Mouse (Mus musculus) CH12.LX (cell line): ENCODE results near the gene Wdr3. TPM values are rescaled to one million over a fixed set of nuclear protein-coding genes. Genes with fewer than 3 reads are reported as not detected.

Source experiments
- DNase-seq: peaks from one replicate; pipeline ENCODE4 v3.0.0-alpha.2; 2013; ENCODE audit errors: extremely low read depth
- H3K27ac ChIP-seq: 2 replicates; pipeline ENCODE4 v1.5.1; 2012; ENCODE audit warnings: low read depth, mild to moderate bottlenecking, control low read depth, moderate library complexity; ENCODE audit not compliant: insufficient read depth
- H3K27me3 ChIP-seq: replicated peaks from 2 replicates; pipeline ENCODE3; 2012; ENCODE audit warnings: inconsistent platforms
- H3K36me3 ChIP-seq, 2 experiments: replicated peaks in 1 of 2; 2 replicates each; pipeline versions ENCODE3 to v1.6.1; 2012; ENCODE audit warnings: inconsistent platforms in 1 of 2, low read length in 1 of 2, mild to moderate bottlenecking in 1 of 2, mixed read lengths in 1 of 2, moderate library complexity in 1 of 2; ENCODE audit not compliant: control insufficient read depth in 1 of 2, insufficient read depth in 1 of 2
- H3K4me1 ChIP-seq, 2 experiments: 2 replicates each; pipeline ENCODE4 v1.6.1; 2012; ENCODE audit warnings: inconsistent platforms in 1 of 2, moderate library complexity in 1 of 2; ENCODE audit not compliant: insufficient read depth in 2 of 2, control insufficient read depth in 1 of 2
- H3K4me2 ChIP-seq: 2 replicates; pipeline ENCODE4 v1.6.1; 2012; ENCODE audit warnings: low read depth, mild to moderate bottlenecking, control low read depth; ENCODE audit not compliant: poor library complexity, insufficient read depth, severe bottlenecking
- H3K4me3 ChIP-seq, 3 experiments: fragments of 150-350 bp in 1 of 3; sonication (generic) in 1 of 3; replicated peaks in 1 of 3; 2 replicates each; pipeline versions ENCODE3 to v1.5.1; 2011 to 2012; ENCODE audit warnings: low read depth in 2 of 3, low read length in 2 of 3, mild to moderate bottlenecking in 2 of 3, moderate library complexity in 2 of 3, control low read depth in 1 of 3, improper control_type of control experiment in 1 of 3, inconsistent platforms in 1 of 3, mixed read lengths in 1 of 3; ENCODE audit not compliant: poor library complexity in 1 of 3
- H3K79me2 ChIP-seq: replicated peaks from 2 replicates; pipeline ENCODE4 v1.6.1; 2012; ENCODE audit warnings: mild to moderate bottlenecking, moderate library complexity; ENCODE audit not compliant: control insufficient read depth, poor library complexity, insufficient read depth, severe bottlenecking; ENCODE audit errors: extremely low read depth
- H3K9ac ChIP-seq: 2 replicates; pipeline ENCODE4 v1.6.1; 2012; ENCODE audit warnings: low read depth, mild to moderate bottlenecking, control low read depth, moderate library complexity; ENCODE audit not compliant: insufficient read depth
- H3K9me3 ChIP-seq: replicated peaks from 2 replicates; pipeline ENCODE3; 2012; ENCODE audit warnings: low read length, inconsistent platforms, mixed read lengths
- BHLHE40 ChIP-seq: IDR thresholded peaks from 2 replicates; pipeline ENCODE4 v1.6.1; 2011; ENCODE audit warnings: mild to moderate bottlenecking, low read depth, low read length, improper control_type of control experiment
- E2F4 ChIP-seq: IDR thresholded peaks from 2 replicates; pipeline ENCODE4 v1.6.1; 2011; ENCODE audit warnings: low read depth, low read length, improper control_type of control experiment; ENCODE audit not compliant: insufficient replicate concordance
- EP300 ChIP-seq: IDR thresholded peaks from 2 replicates; pipeline ENCODE4 v1.6.1; 2011; ENCODE audit warnings: low read length, improper control_type of control experiment
- GABPA ChIP-seq: IDR thresholded peaks from 2 replicates; pipeline ENCODE4 v1.6.1; 2012; ENCODE audit warnings: low read depth, low read length, improper control_type of control experiment, inconsistent platforms; ENCODE audit not compliant: insufficient replicate concordance
- HCFC1 ChIP-seq: IDR thresholded peaks from 2 replicates; pipeline ENCODE4 v1.6.1; 2012; ENCODE audit warnings: low read depth, mild to moderate bottlenecking, inconsistent platforms, low read length, improper control_type of control experiment
- IRF4 ChIP-seq: IDR thresholded peaks from 2 replicates; pipeline ENCODE4 v1.6.1; 2014; ENCODE audit warnings: low read depth, mild to moderate bottlenecking, inconsistent platforms, low read length, improper control_type of control experiment
- JUN ChIP-seq: IDR thresholded peaks from 2 replicates; pipeline ENCODE4 v1.6.1; 2011; ENCODE audit warnings: low read depth, mild to moderate bottlenecking, low read length, improper control_type of control experiment, moderate library complexity; ENCODE audit not compliant: insufficient read depth
- MAX ChIP-seq: IDR thresholded peaks from 2 replicates; pipeline ENCODE4 v1.6.1; 2011; ENCODE audit warnings: low read length, improper control_type of control experiment
- MEF2A ChIP-seq: IDR thresholded peaks from 2 replicates; pipeline ENCODE4 v1.6.1; 2014; ENCODE audit warnings: low read depth, mild to moderate bottlenecking, inconsistent platforms, low read length, improper control_type of control experiment, borderline replicate concordance
- MYC ChIP-seq: IDR thresholded peaks from 2 replicates; pipeline ENCODE4 v1.6.1; 2011; ENCODE audit warnings: low read depth, mild to moderate bottlenecking, improper control_type of control experiment, low read length
- NRF1 ChIP-seq: IDR thresholded peaks from 2 replicates; pipeline ENCODE4 v1.6.1; 2014; ENCODE audit warnings: low read depth, mild to moderate bottlenecking, inconsistent platforms, low read length, improper control_type of control experiment, moderate library complexity
- POLR2AphosphoS2 ChIP-seq: IDR thresholded peaks from 2 replicates; pipeline ENCODE4 v1.6.1; 2011; ENCODE audit warnings: low read depth, low read length, improper control_type of control experiment
- SIN3A ChIP-seq: IDR thresholded peaks from 2 replicates; pipeline ENCODE4 v1.6.1; 2012; ENCODE audit warnings: low read length, improper control_type of control experiment, inconsistent platforms
- TBP ChIP-seq: conservative IDR thresholded peaks from 2 replicates; pipeline ENCODE4 v1.6.1; 2011; ENCODE audit warnings: low read depth, low read length, improper control_type of control experiment
- TCF12 ChIP-seq: IDR thresholded peaks from 2 replicates; pipeline ENCODE4 v1.6.1; 2014; ENCODE audit warnings: low read depth, mild to moderate bottlenecking, inconsistent platforms, low read length, improper control_type of control experiment
- UBTF ChIP-seq: IDR thresholded peaks from 2 replicates; pipeline ENCODE4 v1.6.1; 2012; ENCODE audit warnings: low read depth, mild to moderate bottlenecking, inconsistent platforms, low read length, improper control_type of control experiment, moderate library complexity
- USF1 ChIP-seq: IDR thresholded peaks from 2 replicates; pipeline ENCODE4 v1.6.1; 2014; ENCODE audit warnings: low read depth, mild to moderate bottlenecking, inconsistent platforms, low read length, improper control_type of control experiment
- USF2 ChIP-seq: conservative IDR thresholded peaks from 2 replicates; pipeline ENCODE4 v1.6.1; 2011; ENCODE audit warnings: low read depth, low read length, improper control_type of control experiment
- ZC3H11A ChIP-seq: IDR thresholded peaks from 2 replicates; pipeline ENCODE4 v1.6.1; 2012; ENCODE audit warnings: low read depth, mild to moderate bottlenecking, inconsistent platforms, low read length, improper control_type of control experiment
- ZMIZ1 ChIP-seq: IDR thresholded peaks from 2 replicates; pipeline ENCODE4 v1.6.1; 2012; ENCODE audit warnings: low read depth, mild to moderate bottlenecking, inconsistent platforms, low read length, improper control_type of control experiment
- dilution Hi-C: fragments of 300-500 bp; cut with MboI; formaldehyde crosslinking; loops from 2 replicates; pipeline ENCODE4 v1.14.3; 2020; ENCODE audit warnings: low sequenced_read_pairs; ENCODE audit not compliant: extremely low pct_unique_long_range_greater_than_20kb, extremely low pct_ligation_motif_present
- in situ Hi-C: fragments of 300-500 bp; cut with MboI; formaldehyde crosslinking; loops from 3 replicates; pipeline ENCODE4 v1.14.3; 2019; ENCODE audit warnings: low sequenced_read_pairs, low pct_ligation_motif_present, low pct_unique_long_range_greater_than_20kb, mixed read lengths
- polyA plus RNA-seq: library from polyadenylated mRNA; unstranded; fragments of >175 nt; gene quantifications from 2 replicates; pipeline ENCODE4 v1.2.1, GENCODE M21; 2012; ENCODE audit warnings: low read depth; ENCODE audit not compliant: insufficient read length
- total RNA-seq, 2 experiments: library from RNA; depleted of rRNA; stranded (reverse); fragments of 300-350 nt in 1 of 2; fragments of >200 nt in 1 of 2; gene quantifications; 2 replicates each; pipeline ENCODE4 v1.2.3; 2012 to 2014

The Wdr3 gene
- total and polyA plus RNA-seq, 3 experiments: 55.2 to 71.4 (median 67.3) TPM

DNA sequence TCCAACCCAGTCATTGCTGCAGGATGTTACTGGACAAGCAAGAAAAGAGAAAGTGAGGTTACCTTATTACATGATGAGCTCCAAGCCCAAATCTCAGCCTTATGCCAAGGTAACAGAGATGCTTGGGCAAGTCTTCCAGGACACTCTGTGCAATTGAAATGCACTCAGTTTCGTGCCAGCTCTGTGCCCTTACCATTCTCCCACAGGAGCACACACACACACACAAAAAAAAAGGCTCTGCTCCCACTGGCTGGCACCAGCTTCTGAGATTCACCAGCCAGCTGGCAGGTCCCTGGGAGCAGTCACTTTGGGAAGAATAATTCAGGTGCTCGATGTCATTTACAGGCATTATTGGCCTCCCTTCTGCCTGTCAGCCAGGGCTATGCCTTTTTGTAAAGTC is 55.5 kb downstream of the Wdr3 start:
- no peak for DNase-seq
- Histone ChIP-seq H3K36me3 (no peaks in the 10 kb centered on the region), H3K79me2 (no peaks in the 10 kb centered on the region), H3K4me1 (no peaks in the 10 kb centered on the region; a peak in 1 of 4 replicates), H3K9me3 (no peaks in the 10 kb centered on the region), H3K27me3 (no peaks in the 10 kb centered on the region), H3K4me3 (no peak overlapping the region), H3K9ac (no peak overlapping the region), H3K4me2 (no peak overlapping the region), H3K27ac (no peak overlapping the region)
- in situ Hi-C loops (no loop called here), dilution Hi-C loops (no loop called here)
- no peak for TF ChIP-seq JUN
- TF ChIP-seq SIN3A: no peak
- no peak for TF ChIP-seq ZMIZ1
- no peak for TF ChIP-seq IRF4
- no peak for TF ChIP-seq MAX

DNA sequence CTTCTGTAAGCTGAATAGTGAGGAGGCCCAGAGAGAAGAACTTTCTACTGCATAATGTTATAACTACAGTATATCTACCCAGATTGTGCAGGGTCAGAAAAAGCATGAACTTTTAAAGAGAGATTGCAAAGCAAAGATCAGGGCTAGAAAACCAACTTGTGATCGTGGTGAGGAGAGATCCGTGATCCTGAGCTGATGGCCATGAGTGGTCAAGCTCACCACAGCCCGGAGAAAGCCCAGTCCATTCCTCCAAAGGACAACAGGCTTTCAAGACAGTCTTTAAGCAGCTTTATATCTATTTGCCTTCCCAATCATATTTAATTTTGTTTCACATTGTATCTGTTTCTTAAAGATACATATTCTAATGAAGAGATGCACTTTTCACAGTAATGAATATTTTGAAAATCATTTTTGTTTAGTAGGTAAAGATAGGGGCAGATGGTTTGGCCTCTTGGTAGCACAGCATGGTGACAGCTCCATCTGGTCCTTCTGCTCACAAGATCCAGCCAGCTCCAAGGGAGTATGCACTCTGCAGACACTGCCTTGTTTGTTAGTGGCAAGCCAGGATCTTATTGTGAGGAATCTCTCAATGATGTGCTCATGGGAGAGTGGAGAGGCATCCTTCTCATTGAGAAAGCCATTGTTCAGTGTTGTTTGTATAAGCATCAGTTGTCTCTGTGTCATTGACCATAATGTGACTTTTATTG is 59.7 kb downstream of the Wdr3 start:
- Histone ChIP-seq H3K27ac (no peak overlapping the region), H3K27me3 (no peaks in the 10 kb centered on the region), H3K4me2 (no peak overlapping the region), H3K9ac (no peak overlapping the region), H3K9me3 (no peaks in the 10 kb centered on the region), H3K4me1 (no peaks in the 10 kb centered on the region), H3K36me3 (no peaks in the 10 kb centered on the region), H3K4me3 (no peak overlapping the region), H3K79me2 (no peaks in the 10 kb centered on the region)
- TF ChIP-seq NRF1 (no peak), BHLHE40 (no peak), E2F4 (no peak), USF1 (no peak), TCF12 (no peak), UBTF (no peak), GABPA (no peak), TBP (no peak), ZC3H11A (no peak), USF2 (no peak), MYC (no peak), JUN (no peak), POLR2AphosphoS2 (no peak), HCFC1 (no peak), EP300 (no peak), MEF2A (no peak)
- no peak for DNase-seq
- dilution Hi-C loops (no loop called here), in situ Hi-C loops (no loop called here)

Other genes with a start within 250 kb of the Wdr3 start
- 16.9 and 22.3 TPM in 2 replicates for gene Gdap2, start within 50 bp of the Wdr3 start, total RNA-seq (2012; rRNA removed)
- gene Gdap2, start within 50 bp of the Wdr3 start, total RNA-seq (2014; rRNA removed): 32.5 and 37.8 TPM in 2 replicates
- gene Gdap2, start within 50 bp of the Wdr3 start, polyA plus RNA-seq: 14.2 and 16.2 TPM in 2 replicates